Mouse (Mus musculus): Measurements from ENCODE around the gene Myl10.
"Not testable (repeated sequence)": the region's sequence is repeated elsewhere in the genome, so short reads cannot be mapped to it uniquely, and the experiment has no call there.

Myl10 gene

DNA sequence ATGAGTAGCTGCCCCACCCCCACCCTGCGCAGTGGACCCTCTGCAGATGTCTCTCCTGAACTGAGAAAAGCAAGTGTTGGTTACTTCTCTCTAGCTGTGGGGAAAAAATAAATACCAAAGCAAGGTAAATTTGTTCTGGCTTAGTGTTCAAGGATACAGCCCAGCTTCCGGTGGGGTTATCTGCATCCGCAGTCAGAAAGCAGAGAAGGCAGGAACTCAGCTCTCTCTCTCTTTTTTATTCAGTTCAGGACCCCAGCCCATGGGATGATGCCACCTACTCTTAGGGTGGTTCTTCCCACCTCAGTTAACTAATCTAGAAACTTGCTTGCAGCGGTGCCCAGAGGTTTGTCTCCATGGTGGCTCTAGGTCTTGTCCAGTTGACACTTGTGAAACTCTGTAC is at the start of gene Myl10:
Gene Myl10, plus strand, starts transcription at position 363 of the 400 bp plus-strand sequence.
- no peak for DNase-seq (ENCODE audit: low spot score)

- DNase-seq (ENCODE audit: low spot score) = no peak
Observed at GRCm38 (mm10) chr5:136646731-136647328, 46.1 kb upstream of the Myl10 start.

DNA sequence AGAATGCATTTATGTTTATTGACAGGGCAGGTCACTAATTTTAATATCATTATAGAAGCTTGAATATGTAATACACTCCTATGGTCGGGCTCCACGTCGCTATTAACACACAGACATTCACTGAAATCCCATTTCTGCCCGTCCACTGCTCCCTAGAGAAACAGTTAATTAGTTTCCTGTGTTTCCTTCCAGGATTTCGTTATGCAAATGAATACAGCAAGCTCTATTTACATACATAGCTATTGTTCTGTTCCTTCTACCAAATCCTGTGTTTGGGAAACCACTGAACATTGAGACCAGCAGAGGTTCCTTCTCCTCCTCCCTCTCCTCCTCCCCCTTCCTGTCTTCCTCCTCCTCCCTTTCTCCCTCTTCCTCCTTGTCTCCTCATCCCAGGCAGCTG is 43.9 kb upstream of the Myl10 start:
- DNase-seq (ENCODE audit: low spot score) = no peak

DNA sequence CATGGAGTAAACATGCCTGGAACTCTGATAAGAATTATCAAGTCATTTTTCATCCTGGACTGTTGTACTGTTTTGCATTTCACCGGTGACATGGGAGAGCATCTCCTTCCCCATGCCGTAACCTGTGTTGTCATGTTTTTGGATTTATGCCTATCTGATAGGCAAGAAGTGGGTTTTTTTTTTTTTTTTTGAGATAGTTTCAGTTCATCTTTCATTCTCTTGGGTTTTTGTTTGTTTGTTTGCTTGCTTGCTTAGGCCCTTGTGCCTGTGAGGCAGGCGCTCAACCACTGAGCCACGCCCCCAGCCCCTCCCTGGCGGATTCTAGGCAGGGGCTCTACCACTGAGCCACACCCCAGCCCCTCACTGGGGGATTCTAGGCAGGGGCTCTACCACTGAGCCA is 43.3 kb upstream of the Myl10 start:
- no peak for DNase-seq (ENCODE audit: low spot score)

DNA sequence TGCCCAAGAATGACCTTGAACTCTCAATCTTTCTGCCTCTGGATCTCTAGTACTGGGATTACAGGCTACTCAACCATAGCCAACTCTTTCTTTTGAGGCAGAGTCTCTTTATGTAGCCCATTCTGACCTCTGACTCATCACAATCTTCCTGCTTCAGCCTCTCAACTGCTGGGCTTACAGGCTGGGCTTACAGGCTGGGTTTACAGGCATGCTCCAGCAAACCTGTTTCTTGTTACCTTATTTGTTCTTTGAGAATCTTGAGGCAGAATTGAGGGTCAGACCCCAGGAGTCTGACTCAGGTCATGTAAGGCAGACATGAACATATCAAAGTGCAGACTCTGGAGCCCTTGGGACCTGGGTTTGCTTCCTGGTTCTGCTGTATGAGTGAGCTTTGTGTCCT is 38.5 kb upstream of the Myl10 start:
- no peak for DNase-seq (ENCODE audit: low spot score)

- DNase-seq (ENCODE audit: low spot score) = no peak
Observed at GRCm38 (mm10) chr5:136656830-136657395, 36.0 kb upstream of the Myl10 start.

GRCm38 (mm10) chr5:136660721-136661120 is 32.2 kb upstream of the Myl10 start:
- not testable (repeated sequence) for DNase-seq (ENCODE audit: low spot score)

- no peak for DNase-seq (ENCODE audit: low spot score)
Observed at GRCm38 (mm10) chr5:136662281-136662680, 30.7 kb upstream of the Myl10 start.

GRCm38 (mm10) chr5:136662822-136663221 is 30.1 kb upstream of the Myl10 start:
- no peak for DNase-seq (ENCODE audit: low spot score)

DNA sequence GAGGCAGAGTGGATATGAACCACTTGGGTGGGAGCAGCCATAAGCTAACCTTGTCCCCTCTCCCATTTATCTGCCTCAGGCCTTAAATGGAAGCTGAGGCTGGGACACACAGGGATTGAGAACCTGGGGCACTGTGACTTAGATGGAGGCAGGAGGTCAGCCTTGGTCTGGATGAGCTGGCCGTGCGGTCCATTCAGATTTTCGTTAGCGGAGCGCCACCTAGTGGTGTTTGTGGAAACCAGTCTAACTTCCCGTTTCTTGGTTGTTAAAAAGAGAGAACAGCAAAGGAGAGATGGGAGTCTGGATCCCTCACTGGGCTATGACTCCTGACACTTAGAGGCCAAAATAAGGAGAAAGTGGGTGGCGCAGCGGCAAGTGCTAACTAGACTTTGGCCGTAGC is 28.4 kb upstream of the Myl10 start:
- peak; percentile 41 for DNase-seq (ENCODE audit: low spot score)

- no peak for DNase-seq (ENCODE audit: low spot score)
Observed at GRCm38 (mm10) chr5:136676315-136677030, 16.5 kb upstream of the Myl10 start.

DNA sequence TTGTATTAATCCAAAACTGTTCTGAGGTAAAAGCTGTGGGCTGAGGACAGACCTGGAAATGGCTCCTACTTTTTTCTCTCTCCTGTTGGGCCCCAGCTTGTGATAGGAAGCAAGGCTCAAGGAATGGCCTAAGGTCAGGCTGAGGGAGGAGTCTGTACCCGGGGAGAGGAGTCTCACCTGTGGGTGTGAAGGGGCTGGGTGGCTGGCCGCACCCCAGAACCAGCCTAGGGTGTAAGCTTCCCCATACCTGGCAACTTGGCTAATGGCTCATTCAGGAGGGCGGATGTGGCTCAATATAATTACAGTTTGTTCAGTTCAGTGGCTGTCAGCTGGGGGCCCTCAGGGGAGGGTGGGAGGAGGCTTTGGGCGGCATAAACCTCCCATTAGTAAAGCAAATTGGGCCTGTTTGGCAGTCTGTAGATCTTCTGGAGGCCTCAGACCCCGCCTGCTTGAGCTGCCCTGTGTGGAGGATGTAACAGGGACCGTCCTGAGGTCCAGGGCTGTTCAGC is 14.1 kb upstream of the Myl10 start:
- no peak for DNase-seq (ENCODE audit: low spot score)

DNA sequence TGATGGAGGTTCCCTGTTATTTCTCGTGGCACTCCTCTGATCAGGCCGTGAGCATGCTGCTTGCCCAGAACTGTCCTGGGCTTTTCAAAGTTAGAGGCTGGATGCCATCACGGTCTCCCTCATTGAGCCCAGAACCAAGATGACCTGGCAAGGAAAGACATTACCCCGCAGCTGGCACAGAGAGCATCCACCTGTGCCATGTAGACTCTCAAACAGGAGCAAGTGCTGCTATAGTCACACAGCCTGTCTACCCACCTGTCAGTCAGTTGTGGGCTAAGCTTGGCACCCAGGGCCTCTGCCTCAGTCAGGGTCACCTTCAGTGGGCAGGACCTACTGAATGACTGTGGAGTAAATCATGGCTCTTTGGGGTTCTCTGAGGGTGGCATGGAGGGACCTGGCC is 6.6 kb upstream of the Myl10 start:
- no peak for DNase-seq (ENCODE audit: low spot score)

DNA sequence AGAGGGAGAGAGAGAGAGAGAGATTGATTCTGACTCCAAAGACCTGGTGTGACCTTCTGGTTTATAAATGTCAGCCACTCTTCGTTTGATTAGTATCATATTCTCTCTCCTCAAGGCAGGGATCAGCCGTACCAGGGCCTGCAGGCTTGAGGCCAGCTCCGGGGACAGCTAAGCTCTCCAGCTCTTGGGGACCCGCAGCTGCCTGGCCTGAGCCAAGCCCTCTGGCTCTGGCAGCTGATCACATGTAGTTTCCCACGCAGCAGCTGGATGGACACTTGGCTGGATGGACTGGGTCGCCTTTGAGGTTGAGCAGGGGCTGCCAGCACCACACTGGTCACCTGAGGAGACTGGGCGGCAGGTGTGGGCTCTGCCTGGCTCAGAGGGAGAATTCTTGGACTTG is 5.4 kb upstream of the Myl10 start:
- no peak for DNase-seq (ENCODE audit: low spot score)

DNA sequence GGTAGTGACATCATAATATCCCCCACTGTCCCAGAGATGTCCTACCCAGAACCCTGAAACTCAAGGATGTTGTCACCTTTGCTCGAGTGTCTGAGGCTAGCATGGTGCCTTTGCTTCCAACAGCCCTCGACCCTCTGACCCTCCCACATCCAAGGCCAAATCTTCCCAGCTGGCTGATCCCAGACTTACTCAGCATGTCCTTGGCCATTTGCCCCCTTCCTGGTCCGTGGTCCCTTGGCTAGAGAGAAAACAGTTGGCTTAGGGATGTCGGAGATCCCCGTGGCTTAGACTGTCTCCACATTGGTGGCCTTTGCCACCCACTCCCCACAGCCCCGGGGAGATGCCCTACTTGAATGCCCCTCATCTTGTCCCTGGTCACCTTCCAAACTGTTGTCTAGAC is 4.1 kb upstream of the Myl10 start:
- no peak for DNase-seq (ENCODE audit: low spot score)

DNA sequence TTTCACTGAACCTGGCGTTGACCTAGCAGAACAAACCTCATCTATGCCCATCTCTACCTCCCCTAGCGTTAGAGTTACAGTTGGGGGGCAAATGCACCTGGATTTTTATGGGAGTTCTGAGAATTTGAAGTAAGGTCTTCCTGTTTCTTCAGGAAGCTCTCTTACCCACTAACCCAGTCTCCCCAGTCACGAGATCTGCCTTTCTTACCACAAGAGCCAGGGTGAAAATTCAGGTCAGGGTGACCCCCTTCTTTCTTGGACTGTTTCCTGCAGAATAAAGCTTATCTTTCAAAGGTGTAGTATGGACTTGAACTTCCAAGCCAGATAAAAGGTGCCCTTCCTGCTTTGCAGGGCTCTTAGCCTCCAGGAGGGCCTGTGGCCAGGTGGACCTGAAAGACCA is 1.8 kb upstream of the Myl10 start:
- no peak for DNase-seq (ENCODE audit: low spot score)

DNA sequence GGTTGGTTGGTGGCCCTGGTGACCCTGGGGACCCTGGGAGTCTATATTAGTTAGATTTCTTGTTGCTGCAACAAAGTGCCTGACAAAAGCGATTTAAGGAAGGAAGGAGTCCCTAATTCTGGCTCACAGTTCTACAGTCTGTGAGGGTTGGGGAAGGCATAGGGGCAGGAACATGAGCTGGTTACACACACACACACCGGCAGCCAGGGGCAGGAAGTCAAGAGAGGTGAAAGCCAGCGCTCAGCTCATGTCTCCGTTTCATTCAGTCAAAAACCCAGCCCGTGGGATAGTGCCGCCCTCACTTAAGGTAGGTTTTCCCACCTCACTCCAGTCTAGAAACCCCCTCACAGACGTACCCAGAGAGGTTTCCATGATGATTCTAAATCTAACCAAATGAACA is 472 bp downstream of the Myl10 start:
- no peak for DNase-seq (ENCODE audit: low spot score)

- DNase-seq (ENCODE audit: low spot score) = no peak
Observed at GRCm38 (mm10) chr5:136694976-136695375, 2.0 kb downstream of the Myl10 start.

- no peak for DNase-seq (ENCODE audit: low spot score)
Observed at GRCm38 (mm10) chr5:136696516-136696915, 3.6 kb downstream of the Myl10 start.

DNA sequence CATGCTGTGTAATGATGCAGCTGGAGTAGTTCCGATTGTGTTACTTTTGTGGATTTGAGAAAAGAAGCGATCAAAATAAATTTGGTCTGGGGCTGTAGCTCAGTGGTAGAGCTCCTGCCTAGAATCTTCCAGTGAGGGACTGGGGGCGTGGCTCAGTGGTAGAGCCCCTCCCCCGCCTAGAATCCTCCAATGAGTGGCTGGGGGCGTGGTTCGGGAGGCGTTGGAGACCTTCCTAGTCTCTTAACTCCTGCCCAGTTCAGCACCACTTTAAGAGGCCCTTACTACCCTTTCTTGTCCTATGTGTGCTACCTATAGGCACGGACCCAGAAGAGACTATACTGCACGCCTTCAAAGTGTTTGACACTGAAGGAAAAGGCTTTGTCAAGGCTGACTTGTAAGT is 4.7 kb downstream of the Myl10 start:
- no peak for DNase-seq (ENCODE audit: low spot score)

GRCm38 (mm10) chr5:136702159-136702725 is 9.3 kb downstream of the Myl10 start:
- DNase-seq (ENCODE audit: low spot score) = no peak

GRCm38 (mm10) chr5:136703751-136704150 is 10.8 kb downstream of the Myl10 start:
- peak; percentile 39 for DNase-seq (ENCODE audit: low spot score)

- DNase-seq (ENCODE audit: low spot score) = no peak
Observed at GRCm38 (mm10) chr5:136704151-136704550, 11.2 kb downstream of the Myl10 start.
